Mouse (Mus musculus): ENCODE data around the gene Gm11555. TPM values are rescaled to one million over a fixed set of nuclear protein-coding genes. Genes with fewer than 3 reads are reported as not detected.
"Not testable (repeated sequence)": the region's sequence is repeated elsewhere in the genome, so short reads cannot be mapped to it uniquely, and the experiment has no call there.

Gene Gm11555
- polyA plus RNA-seq, 1 experiment from 2014 or later: not detected

GRCm38 (mm10) chr11:99637086-99637485 is 12.9 kb downstream of the Gm11555 start:
- Histone ChIP-seq H3K36me3 (replicated peaks) (no peaks in the 10 kb centered on the region), H3K27ac (no peak overlapping the region), H3K4me3 (no peak overlapping the region), H3K9ac (no peak overlapping the region), H3K9me3 (no peaks in the 10 kb centered on the region), H3K4me1 (0 out of 2 replicates have a peak, but pooled peaks cover 5% of the 10 kb centered on the region), H3K27me3 (replicated peaks) (no peaks in the 10 kb centered on the region), H3K4me2 (no peak overlapping the region)
- WGBS: 73% methylated on average over 1 of the region's 1 CpGs
- no peak for ATAC-seq (replicated peaks)

GRCm38 (mm10) chr11:99634653-99635134 is 15.3 kb downstream of the Gm11555 start, which contains the start of gene Krtap4-2:
Gene Krtap4-2, minus strand, starts transcription at chr11:99635084.
- Histone ChIP-seq H3K9me3 (no peaks in the 10 kb centered on the region), H3K4me3 (no peak within 1 kb of the TSS), H3K4me1 (0 out of 2 replicates have a peak, but pooled peaks cover 5% of the 10 kb centered on the region), H3K9ac (no peak within 1 kb of the TSS), H3K36me3 (replicated peaks) (no peaks in the 10 kb centered on the region), H3K4me2 (no peak within 1 kb of the TSS), H3K27me3 (replicated peaks) (no peaks in the 10 kb centered on the region), H3K27ac (no peak within 1 kb of the TSS)
- ATAC-seq (replicated peaks): no peak
- 42% methylated on average over 8 of the region's 8 CpGs for WGBS

GRCm38 (mm10) chr11:99633293-99633692 is 16.7 kb downstream of the Gm11555 start:
- Histone ChIP-seq H3K9me3 (no peaks in the 10 kb centered on the region), H3K4me3 (no peak overlapping the region), H3K9ac (no peak overlapping the region), H3K36me3 (replicated peaks) (no peaks in the 10 kb centered on the region), H3K27me3 (replicated peaks) (no peaks in the 10 kb centered on the region), H3K27ac (no peak overlapping the region), H3K4me1 (0 out of 2 replicates have a peak, but pooled peaks cover 5% of the 10 kb centered on the region), H3K4me2 (no peak overlapping the region)
- 84% methylated on average over 2 of the region's 2 CpGs for WGBS
- ATAC-seq (replicated peaks): no peak

GRCm38 (mm10) chr11:99630890-99631289 is 19.1 kb downstream of the Gm11555 start:
- no peaks in the 10 kb centered on the region for H3K27me3 ChIP-seq (replicated peaks)
- no peak overlapping the region for H3K4me3 ChIP-seq
- WGBS: 80% methylated on average over 3 of the region's 3 CpGs
- H3K27ac ChIP-seq: no peak overlapping the region
- H3K4me1 ChIP-seq: 0 out of 2 replicates have a peak, but pooled peaks cover 5% of the 10 kb centered on the region
- no peak for ATAC-seq (replicated peaks)
- no peak overlapping the region for H3K9ac ChIP-seq
- no peaks in the 10 kb centered on the region for H3K9me3 ChIP-seq
- no peak overlapping the region for H3K4me2 ChIP-seq
- H3K36me3 ChIP-seq (replicated peaks): no peaks in the 10 kb centered on the region

GRCm38 (mm10) chr11:99628138-99628537 is 21.9 kb downstream of the Gm11555 start, which contains the start of gene Krtap4-1:
Gene Krtap4-1, minus strand, starts transcription at chr11:99628238.
- Histone ChIP-seq H3K9ac (no peak within 1 kb of the TSS), H3K4me2 (no peak within 1 kb of the TSS), H3K4me3 (no peak within 1 kb of the TSS), H3K27ac (no peak within 1 kb of the TSS), H3K36me3 (replicated peaks) (no peaks in the 10 kb centered on the region), H3K27me3 (replicated peaks) (no peaks in the 10 kb centered on the region), H3K4me1 (no peaks in the 10 kb centered on the region), H3K9me3 (no peaks in the 10 kb centered on the region)
- 82% methylated on average over 4 of the region's 4 CpGs for WGBS
- no peak for ATAC-seq (replicated peaks)

GRCm38 (mm10) chr11:99620335-99620734 is 29.7 kb downstream of the Gm11555 start, which contains the start of gene Gm11562:
Gene Gm11562, minus strand, starts transcription at chr11:99620435.
- no peak for ATAC-seq (replicated peaks)

GRCm38 (mm10) chr11:99614796-99615363 is 35.2 kb downstream of the Gm11555 start, which contains the start of gene Krtap2-4:
Gene Krtap2-4, minus strand, starts transcription at chr11:99614846.
- ATAC-seq (replicated peaks): no peak
- Histone ChIP-seq H3K27me3 (replicated peaks) (no peaks in the 10 kb centered on the region), H3K36me3 (replicated peaks) (no peaks in the 10 kb centered on the region), H3K9me3 (no peaks in the 10 kb centered on the region), H3K27ac (no peak within 1 kb of the TSS), H3K9ac (no peak within 1 kb of the TSS), H3K4me2 (no peak within 1 kb of the TSS), H3K4me3 (no peak within 1 kb of the TSS), H3K4me1 (no peaks in the 10 kb centered on the region)
- WGBS: 68% methylated on average over 3 of the region's 3 CpGs

More at GRCm38 (mm10) chr11:99620335-99620734, 29.7 kb downstream of the Gm11555 start, which contains the start of gene Gm11562:
- Histone ChIP-seq H3K27ac (no peak within 1 kb of the TSS), H3K4me3 (no peak within 1 kb of the TSS), H3K27me3 (replicated peaks) (no peaks in the 10 kb centered on the region), H3K9me3 (no peaks in the 10 kb centered on the region), H3K9ac (no peak within 1 kb of the TSS), H3K36me3 (replicated peaks) (no peaks in the 10 kb centered on the region), H3K4me2 (no peak within 1 kb of the TSS), H3K4me1 (no peaks in the 10 kb centered on the region)
- WGBS: 85% methylated on average over 2 of the region's 2 CpGs

GRCm38 (mm10) chr11:99610089-99610488 is 39.9 kb downstream of the Gm11555 start, which contains the start of gene Gm11937:
Gene Gm11937, minus strand, starts transcription at chr11:99610189.
- not testable (repeated sequence) for H3K4me1 ChIP-seq; H3K4me2 ChIP-seq; H3K4me3 ChIP-seq; H3K9me3 ChIP-seq; H3K27ac ChIP-seq; H3K36me3 ChIP-seq (replicated peaks); H3K27me3 ChIP-seq (replicated peaks); ATAC-seq (replicated peaks); H3K9ac ChIP-seq
- WGBS: 78% methylated on average over 1 of the region's 2 CpGs

GRCm38 (mm10) chr11:99609126-99609525 is 40.9 kb downstream of the Gm11555 start:
- H3K9ac ChIP-seq: no peak overlapping the region
- no peak overlapping the region for H3K4me2 ChIP-seq
- H3K36me3 ChIP-seq (replicated peaks): no peaks in the 10 kb centered on the region
- no peak for ATAC-seq (replicated peaks)
- no peaks in the 10 kb centered on the region for H3K4me1 ChIP-seq
- H3K27me3 ChIP-seq (replicated peaks): no peaks in the 10 kb centered on the region
- H3K9me3 ChIP-seq: no peaks in the 10 kb centered on the region
- WGBS: 73% methylated on average over 1 of the region's 1 CpGs
- no peak overlapping the region for H3K27ac ChIP-seq
- no peak overlapping the region for H3K4me3 ChIP-seq

GRCm38 (mm10) chr11:99603208-99603607 is 46.8 kb downstream of the Gm11555 start, which contains the start of gene Gm11938:
Gene Gm11938, minus strand, starts transcription at chr11:99603308.
- not testable (repeated sequence) for H3K4me3 ChIP-seq; H3K9me3 ChIP-seq; H3K27ac ChIP-seq; H3K27me3 ChIP-seq (replicated peaks); H3K36me3 ChIP-seq (replicated peaks); ATAC-seq (replicated peaks); H3K4me1 ChIP-seq; H3K4me2 ChIP-seq; H3K9ac ChIP-seq
- 78% methylated on average over 1 of the region's 1 CpGs for WGBS

Data from midbrain, embryonic 15.5 days (tissue).